Mouse (Mus musculus) myocyte (in vitro differentiated cells): ENCODE measurements around the gene Gfi1. TPM values are rescaled to one million over a fixed set of nuclear protein-coding genes. Genes with fewer than 3 reads are reported as not detected.

Experiments used
- H3K27me3 ChIP-seq: one replicate; pipeline ENCODE4 v1.6.1; 2011; ENCODE audit not compliant: control insufficient read depth, insufficient read depth, insufficient read length
- H3K36me3 ChIP-seq: one replicate; pipeline ENCODE4 v1.6.1; 2011; ENCODE audit not compliant: control insufficient read depth, insufficient read depth
- H3K4me2 ChIP-seq: one replicate; pipeline ENCODE4 v1.6.1; 2011; ENCODE audit warnings: low read depth, control low read depth
- H3K4me3 ChIP-seq: one replicate; pipeline ENCODE4 v1.5.1; 2011; ENCODE audit warnings: mild to moderate bottlenecking, control low read depth, moderate library complexity
- H3K79me2 ChIP-seq: one replicate; pipeline ENCODE4 v1.6.1; 2011; ENCODE audit not compliant: control insufficient read depth, insufficient read depth
- H3ac ChIP-seq: one replicate; pipeline ENCODE4 v1.6.1; 2011; ENCODE audit not compliant: control insufficient read depth, insufficient read length
- CEBPB ChIP-seq: IDR thresholded peaks from 2 replicates; pipeline ENCODE4 v1.6.1; 2011; ENCODE audit warnings: mild to moderate bottlenecking, moderate library complexity; ENCODE audit not compliant: poor library complexity, insufficient read depth, severe bottlenecking
- E2F4 ChIP-seq: IDR thresholded peaks from one replicate; pipeline ENCODE4 v1.6.1; 2011; ENCODE audit warnings: mild to moderate bottlenecking, control low read depth, moderate library complexity; ENCODE audit not compliant: insufficient read depth
- MAX ChIP-seq: IDR thresholded peaks from one replicate; pipeline ENCODE4 v1.6.1; 2011; ENCODE audit warnings: low read depth, mild to moderate bottlenecking, control low read depth
- MYOD1 ChIP-seq, 3 experiments: IDR thresholded peaks; one replicate each; pipeline ENCODE4 v1.6.1; 2011; ENCODE audit warnings: control low read depth in 2 of 3, low read depth in 2 of 3, mild to moderate bottlenecking in 2 of 3, moderate library complexity in 1 of 3; ENCODE audit not compliant: insufficient read length in 2 of 3, control insufficient read depth in 1 of 3
- MYOG ChIP-seq, 3 experiments: IDR thresholded peaks; one replicate each; pipeline ENCODE4 v1.6.1; 2011; ENCODE audit warnings: control low read depth in 2 of 3, low read depth in 2 of 3, mild to moderate bottlenecking in 2 of 3; ENCODE audit not compliant: insufficient read length in 2 of 3, control insufficient read depth in 1 of 3, insufficient read depth in 1 of 3
- POLR2A ChIP-seq: IDR thresholded peaks from one replicate; pipeline ENCODE4 v1.6.1; 2011; ENCODE audit warnings: low read depth, mild to moderate bottlenecking, control low read depth, moderate library complexity; ENCODE audit not compliant: insufficient read length
- POLR2AphosphoS2 ChIP-seq: IDR thresholded peaks from one replicate; pipeline ENCODE4 v1.6.1; 2011; ENCODE audit warnings: low read depth, control low read depth; ENCODE audit not compliant: insufficient read length
- REST ChIP-seq: IDR thresholded peaks from one replicate; pipeline ENCODE4 v1.6.1; 2011; ENCODE audit warnings: mild to moderate bottlenecking, control low read depth, moderate library complexity; ENCODE audit not compliant: insufficient read depth, insufficient read length
- SRF ChIP-seq: IDR thresholded peaks from one replicate; pipeline ENCODE4 v1.6.1; 2011; ENCODE audit warnings: low read depth; ENCODE audit not compliant: control insufficient read depth, insufficient read length
- TCF12 ChIP-seq: IDR thresholded peaks from one replicate; pipeline ENCODE4 v1.6.1; 2011; ENCODE audit warnings: mild to moderate bottlenecking, control low read depth; ENCODE audit not compliant: poor library complexity, insufficient read depth, severe bottlenecking
- TCF3 ChIP-seq: IDR thresholded peaks from one replicate; pipeline ENCODE4 v1.6.1; 2011; ENCODE audit warnings: low read depth, control low read depth; ENCODE audit not compliant: insufficient read length
- USF1 ChIP-seq: IDR thresholded peaks from one replicate; pipeline ENCODE4 v1.6.1; 2011; ENCODE audit warnings: low read depth, mild to moderate bottlenecking, control low read depth, moderate library complexity
- polyA plus RNA-seq: library from polyadenylated mRNA; unstranded; fragments of >200 nt; fragmentation: generic; extraction: Trizol; gene quantifications from one replicate; pipeline ENCODE4 v1.2.1, GENCODE M21; 2012; ENCODE audit warnings: missing spikeins

Gfi1 gene
- 0.78 TPM for polyA plus RNA-seq

GRCm38 (mm10) chr5:107725435-107726261, at the start of gene Gfi1:
Gene Gfi1 (minus strand): TSS chr5:107726036.
- TF ChIP-seq CEBPB, result no peak
- TF ChIP-seq POLR2AphosphoS2, result no peak
- no peak for TF ChIP-seq MAX
- no peak for TF ChIP-seq E2F4
- TF ChIP-seq MYOD1 (IDR thresholded peaks at IDR 0.05; ENCODE audit: control insufficient read depth in 1 of 3, insufficient read length in 2 of 3, low read depth in 2 of 3), result peak in 2 of 3 experiments; percentile 73 to 81
- TF ChIP-seq SRF, result no peak
- TF ChIP-seq TCF12, result no peak
- TF ChIP-seq REST, result no peak
- no peak for TF ChIP-seq POLR2A
- TF ChIP-seq MYOG (IDR thresholded peaks at IDR 0.05; ENCODE audit: control insufficient read depth in 1 of 3, insufficient read depth in 1 of 3, insufficient read length in 2 of 3, low read depth in 2 of 3), result peak in 2 of 3 experiments; percentile 72 to 78
- TF ChIP-seq TCF3, result no peak
- TF ChIP-seq USF1, result no peak
- Histone ChIP-seq H3ac (no peak within 1 kb of the TSS), H3K79me2 (no peaks in the 10 kb centered on the region), H3K36me3 (no peaks in the 10 kb centered on the region), H3K27me3 (peaks cover 29% of the 10 kb centered on the region), H3K4me3 (peak within 1 kb of the TSS; percentile 9), H3K4me2 (peak within 1 kb of the TSS; percentile 61)

DNA sequence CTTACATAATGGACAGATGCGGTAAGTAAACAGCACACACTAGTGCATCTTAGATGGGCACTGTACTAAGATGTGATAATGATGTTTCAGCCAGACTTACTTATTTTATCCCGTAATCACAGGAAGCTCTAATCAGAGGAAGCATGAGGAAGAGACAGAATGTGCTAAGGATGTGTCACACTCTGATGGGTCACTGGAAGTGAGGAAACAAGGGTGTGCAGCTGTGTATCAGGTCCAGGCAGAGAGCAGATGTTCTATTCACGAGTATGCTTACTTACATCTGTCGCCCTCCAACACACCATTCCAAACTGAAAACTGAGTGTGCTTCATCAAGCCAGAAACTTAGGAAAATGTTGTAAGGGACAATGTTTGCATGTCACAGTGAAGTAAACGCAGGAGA, 46.2 kb upstream of the Gfi1 start:
- no peak overlapping the region for H3K4me2 ChIP-seq
- no peak overlapping the region for H3K4me3 ChIP-seq
- no peaks in the 10 kb centered on the region for H3K36me3 ChIP-seq
- no peak overlapping the region for H3ac ChIP-seq
- H3K27me3 ChIP-seq, result no peaks in the 10 kb centered on the region
- TF ChIP-seq SRF, result no peak
- no peak for TF ChIP-seq MYOD1 (IDR thresholded peaks at IDR 0.05; ENCODE audit: control insufficient read depth in 1 of 3, insufficient read length in 2 of 3, low read depth in 2 of 3)
- TF ChIP-seq CEBPB, result no peak
- TF ChIP-seq REST, result no peak
- TF ChIP-seq TCF12, result no peak
- TF ChIP-seq E2F4, result no peak
- no peak for TF ChIP-seq MAX
- TF ChIP-seq USF1, result no peak
- no peak for TF ChIP-seq TCF3
- TF ChIP-seq POLR2A, result no peak
- TF ChIP-seq MYOG (IDR thresholded peaks at IDR 0.05; ENCODE audit: control insufficient read depth in 1 of 3, insufficient read depth in 1 of 3, insufficient read length in 2 of 3, low read depth in 2 of 3), result no peak
- TF ChIP-seq POLR2AphosphoS2, result no peak
- H3K79me2 ChIP-seq, result no peaks in the 10 kb centered on the region

DNA sequence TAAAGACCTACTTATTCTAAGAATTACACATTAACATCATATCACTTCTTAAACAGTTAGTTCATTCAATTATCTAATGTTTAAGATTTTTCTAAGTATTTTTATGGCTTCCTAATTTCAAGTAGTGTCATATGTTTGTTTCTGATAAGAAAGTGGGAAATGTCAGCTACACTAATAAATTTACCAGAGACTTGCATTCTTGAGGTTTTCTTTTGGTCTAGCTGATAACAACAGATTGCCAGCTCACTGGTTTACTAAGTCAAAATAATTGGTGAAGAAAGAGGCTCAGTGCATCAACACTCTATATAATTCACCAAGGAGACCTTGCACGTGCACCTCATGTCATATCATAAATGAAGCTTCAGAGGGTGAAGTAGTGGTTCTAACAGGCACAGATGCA, 42.4 kb upstream of the Gfi1 start:
- Histone ChIP-seq H3K27me3 (no peaks in the 10 kb centered on the region), H3K4me2 (no peak overlapping the region), H3K4me3 (no peak overlapping the region), H3ac (no peak overlapping the region), H3K36me3 (peaks cover 4% of the 10 kb centered on the region), H3K79me2 (no peaks in the 10 kb centered on the region)
- TF ChIP-seq MYOD1 (IDR thresholded peaks at IDR 0.05; ENCODE audit: control insufficient read depth in 1 of 3, insufficient read length in 2 of 3, low read depth in 2 of 3) (no peak), TCF3 (no peak), E2F4 (no peak), POLR2AphosphoS2 (no peak), USF1 (no peak), MYOG (IDR thresholded peaks at IDR 0.05; ENCODE audit: control insufficient read depth in 1 of 3, insufficient read depth in 1 of 3, insufficient read length in 2 of 3, low read depth in 2 of 3) (no peak), POLR2A (no peak), CEBPB (no peak), TCF12 (no peak), SRF (no peak), MAX (no peak), REST (no peak)

GRCm38 (mm10) chr5:107765946-107766345, 40.1 kb upstream of the Gfi1 start:
- H3ac ChIP-seq, result no peak overlapping the region
- no peak overlapping the region for H3K4me3 ChIP-seq
- no peaks in the 10 kb centered on the region for H3K79me2 ChIP-seq
- H3K36me3 ChIP-seq, result peaks cover 11% of the 10 kb centered on the region
- H3K4me2 ChIP-seq, result no peak overlapping the region
- no peak for TF ChIP-seq REST
- no peaks in the 10 kb centered on the region for H3K27me3 ChIP-seq

DNA sequence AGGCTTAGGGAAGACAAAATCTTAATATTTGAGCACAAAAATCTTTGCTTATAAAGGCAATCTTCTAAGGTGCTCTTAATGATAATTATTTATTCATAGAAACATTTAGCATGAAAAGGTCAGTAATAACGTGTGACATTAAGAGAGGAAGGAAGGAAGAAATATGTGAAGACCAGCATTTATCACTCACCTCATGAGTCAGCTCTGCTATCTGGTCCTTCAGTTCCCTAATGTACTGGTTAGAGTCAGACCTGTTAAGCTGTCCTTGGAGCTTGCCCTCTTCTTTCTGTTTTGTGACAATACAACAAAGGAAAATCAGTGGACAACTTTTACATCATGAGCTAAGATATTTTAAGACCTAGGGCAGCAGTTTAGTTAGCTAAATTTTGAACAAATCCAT, 38.6 kb upstream of the Gfi1 start:
- TF ChIP-seq TCF12 (no peak), POLR2AphosphoS2 (no peak), SRF (no peak), CEBPB (no peak), MAX (no peak), TCF3 (no peak), REST (no peak), POLR2A (no peak), MYOD1 (IDR thresholded peaks at IDR 0.05; ENCODE audit: control insufficient read depth in 1 of 3, insufficient read length in 2 of 3, low read depth in 2 of 3) (no peak), MYOG (IDR thresholded peaks at IDR 0.05; ENCODE audit: control insufficient read depth in 1 of 3, insufficient read depth in 1 of 3, insufficient read length in 2 of 3, low read depth in 2 of 3) (no peak), E2F4 (no peak), USF1 (no peak)
- Histone ChIP-seq H3ac (no peak overlapping the region), H3K27me3 (no peaks in the 10 kb centered on the region), H3K4me3 (no peak overlapping the region), H3K4me2 (no peak overlapping the region), H3K79me2 (no peaks in the 10 kb centered on the region), H3K36me3 (peaks cover 11% of the 10 kb centered on the region)
